Mouse (Mus musculus): ENCODE results near the gene Gigyf1. TPM values are rescaled to one million over a fixed set of nuclear protein-coding genes. Genes with fewer than 3 reads are reported as not detected.
A peak's percentile ranks its signal among the peaks of the same experiment; 100 is the strongest.

Gene Gigyf1
- 34.7 and 52.3 TPM in 2 replicates for total RNA-seq (2021)
- long read RNA-seq, partial matches to known transcripts = 10 of 37 reads
- long read RNA-seq, other reads (novel, unspliced or antisense) = 27 of 37 reads

- DNase-seq = peak; percentile 62
These were observed at the start of gene Gigyf1 for GRCm38 (mm10) chr5:137518436-137518835. Gene Gigyf1, plus strand, starts transcription at chr5:137518548.

GRCm38 (mm10) chr5:137472252-137472904, 46.0 kb upstream of the Gigyf1 start:
- no peak for DNase-seq

- no peak for DNase-seq
These were observed 44.0 kb upstream of the Gigyf1 start for GRCm38 (mm10) chr5:137474351-137474750.

GRCm38 (mm10) chr5:137476964-137477363, 41.4 kb upstream of the Gigyf1 start, which contains the start of gene Zan:
Gene Zan, minus strand, starts transcription at chr5:137477064.
- DNase-seq = no peak

- peak; percentile 71 for DNase-seq
These were observed 37.2 kb upstream of the Gigyf1 start for GRCm38 (mm10) chr5:137481138-137481537.

- DNase-seq = peak; percentile 26
These were observed 36.5 kb upstream of the Gigyf1 start for GRCm38 (mm10) chr5:137481897-137482296.

- DNase-seq = no peak
These were observed 33.1 kb upstream of the Gigyf1 start for GRCm38 (mm10) chr5:137485071-137485850.

GRCm38 (mm10) chr5:137485851-137486155, 32.5 kb upstream of the Gigyf1 start:
- DNase-seq = no peak

- no peak for DNase-seq
These were observed 30.7 kb upstream of the Gigyf1 start for GRCm38 (mm10) chr5:137487616-137488015.

GRCm38 (mm10) chr5:137491559-137491958, 26.8 kb upstream of the Gigyf1 start:
- no peak for DNase-seq

- no peak for DNase-seq
These were observed 24.5 kb upstream of the Gigyf1 start for GRCm38 (mm10) chr5:137493831-137494230.

GRCm38 (mm10) chr5:137500186-137500585, 18.2 kb upstream of the Gigyf1 start:
- DNase-seq = no peak

- DNase-seq = peak; percentile 99
These were observed 16.4 kb upstream of the Gigyf1 start, which contains the start of gene Pop7 for GRCm38 (mm10) chr5:137501709-137502666. Gene Pop7, minus strand, starts transcription at chr5:137502518.

- DNase-seq = peak; percentile 79
These were observed 15.7 kb upstream of the Gigyf1 start for GRCm38 (mm10) chr5:137502667-137503110.

- DNase-seq = no peak
These were observed 14.3 kb upstream of the Gigyf1 start for GRCm38 (mm10) chr5:137504041-137504440.

GRCm38 (mm10) chr5:137510014-137510501, 8.3 kb upstream of the Gigyf1 start:
- DNase-seq = peak; percentile 81

- DNase-seq = no peak
These were observed 7.6 kb upstream of the Gigyf1 start for GRCm38 (mm10) chr5:137510573-137511390.

GRCm38 (mm10) chr5:137511706-137512105, 6.6 kb upstream of the Gigyf1 start:
- DNase-seq = no peak

- DNase-seq = no peak
These were observed 5.2 kb upstream of the Gigyf1 start for GRCm38 (mm10) chr5:137512847-137513794.
